Mouse (Mus musculus) macrophage (primary cell): ENCODE results near the gene Rcor2. TPM values are rescaled to one million over a fixed set of nuclear protein-coding genes. Genes with fewer than 3 reads are reported as not detected.

Experiments
- H3K27ac ChIP-seq: fragments of 350-480 bp; formaldehyde crosslinking; 2 replicates; pipeline ENCODE4 v1.9.0; 2021
- H3K36me3 ChIP-seq: fragments of 350-480 bp; formaldehyde crosslinking; 2 replicates; pipeline ENCODE4 v1.9.0; 2021; ENCODE audit errors: inconsistent target
- H3K4me3 ChIP-seq: fragments of 350-480 bp; formaldehyde crosslinking; 2 replicates; pipeline ENCODE4 v1.9.0; 2021; ENCODE audit errors: inconsistent target
- H3K79me2 ChIP-seq: fragments of 350-480 bp; formaldehyde crosslinking; 2 replicates; pipeline ENCODE4 v1.9.0; 2021; ENCODE audit errors: inconsistent target
- WGBS: methylation state at CpG from one replicate; pipeline ENCODE4 v1.1.7; 2026; ENCODE audit warnings: inconsistent platforms; ENCODE audit not compliant: missing documents; 5-methylcytosine and 5-hydroxymethylcytosine counted together
- polyA plus RNA-seq: library from polyadenylated mRNA; stranded (reverse); fragments of 250-400 nt; gene quantifications from 3 replicates; pipeline ENCODE4 v1.2.4, GENCODE M21; 2018; ENCODE audit warnings: inconsistent platforms

Rcor2 gene
- polyA plus RNA-seq, 1 experiment from 2014 or later = 0.52 TPM

- no peak overlapping the region for H3K27ac ChIP-seq
- whole genome bisulfite sequencing = 100% methylated on average over 4 of the region's 4 CpGs
- no peaks in the 10 kb centered on the region for H3K79me2 ChIP-seq
- H3K36me3 ChIP-seq = peaks cover 19% of the 10 kb centered on the region
- no peak overlapping the region for H3K4me3 ChIP-seq
Measured at GRCm38 (mm10) chr19:7273486-7273885, 6.4 kb downstream of the Rcor2 start.

GRCm38 (mm10) chr19:7274326-7274990 lies 7.3 kb downstream of the Rcor2 start:
- H3K79me2 ChIP-seq = no peaks in the 10 kb centered on the region
- H3K36me3 ChIP-seq = peaks cover 28% of the 10 kb centered on the region
- no peak overlapping the region for H3K4me3 ChIP-seq
- 40% methylated on average over 13 of the region's 13 CpGs for WGBS
- no peak overlapping the region for H3K27ac ChIP-seq

GRCm38 (mm10) chr19:7275131-7275789 lies 8.1 kb downstream of the Rcor2 start:
- Histone ChIP-seq H3K4me3 (no peak overlapping the region), H3K36me3 (peaks cover 36% of the 10 kb centered on the region), H3K79me2 (no peaks in the 10 kb centered on the region), H3K27ac (no peak overlapping the region)
- WGBS = 70% methylated on average over 7 of the region's 7 CpGs

- no peak overlapping the region for H3K4me3 ChIP-seq
- peaks cover 44% of the 10 kb centered on the region for H3K36me3 ChIP-seq
- WGBS = 74% methylated on average over 7 of the region's 7 CpGs
- no peaks in the 10 kb centered on the region for H3K79me2 ChIP-seq
- H3K27ac ChIP-seq = no peak overlapping the region
Measured at GRCm38 (mm10) chr19:7276053-7276659, 9.0 kb downstream of the Rcor2 start.

- WGBS = 83% methylated on average over 7 of the region's 7 CpGs
- H3K4me3 ChIP-seq = no peak overlapping the region
- peaks cover 45% of the 10 kb centered on the region for H3K36me3 ChIP-seq
- H3K27ac ChIP-seq = no peak overlapping the region
- no peaks in the 10 kb centered on the region for H3K79me2 ChIP-seq
Measured at GRCm38 (mm10) chr19:7276796-7277195, 9.7 kb downstream of the Rcor2 start.

- Histone ChIP-seq H3K27ac (no peak overlapping the region), H3K4me3 (no peak overlapping the region), H3K36me3 (peaks cover 60% of the 10 kb centered on the region), H3K79me2 (no peaks in the 10 kb centered on the region)
- 85% methylated on average over 6 of the region's 6 CpGs for WGBS
Measured at GRCm38 (mm10) chr19:7278200-7278906, 11.2 kb downstream of the Rcor2 start.

- H3K27ac ChIP-seq = no peak overlapping the region
- 84% methylated on average over 6 of the region's 6 CpGs for WGBS
- peaks cover 68% of the 10 kb centered on the region for H3K36me3 ChIP-seq
- H3K79me2 ChIP-seq = no peaks in the 10 kb centered on the region
- H3K4me3 ChIP-seq = no peak overlapping the region
Measured at GRCm38 (mm10) chr19:7279114-7279513, 12.0 kb downstream of the Rcor2 start.

- H3K27ac ChIP-seq = no peak overlapping the region
- WGBS = 92% methylated on average over 18 of the region's 18 CpGs
- H3K79me2 ChIP-seq = no peaks in the 10 kb centered on the region
- peaks cover 84% of the 10 kb centered on the region for H3K36me3 ChIP-seq
- H3K4me3 ChIP-seq = no peak overlapping the region
Measured at GRCm38 (mm10) chr19:7280557-7281330, 13.6 kb downstream of the Rcor2 start.

GRCm38 (mm10) chr19:7286563-7287315 lies 19.6 kb downstream of the Rcor2 start:
- 81% methylated on average over 12 of the region's 12 CpGs for WGBS
- peaks cover 61% of the 10 kb centered on the region for H3K36me3 ChIP-seq

GRCm38 (mm10) chr19:7288288-7288687 lies 21.2 kb downstream of the Rcor2 start:
- peaks cover 46% of the 10 kb centered on the region for H3K36me3 ChIP-seq
- H3K4me3 ChIP-seq = no peak overlapping the region
- H3K79me2 ChIP-seq = peaks cover 31% of the 10 kb centered on the region
- 100% methylated on average over 2 of the region's 3 CpGs for WGBS
- H3K27ac ChIP-seq = no peak overlapping the region

More at GRCm38 (mm10) chr19:7286563-7287315, 19.6 kb downstream of the Rcor2 start:
- H3K4me3 ChIP-seq = no peak overlapping the region
- H3K79me2 ChIP-seq = peaks cover 15% of the 10 kb centered on the region
- no peak overlapping the region for H3K27ac ChIP-seq

- Histone ChIP-seq H3K27ac (no peak overlapping the region), H3K79me2 (peaks cover 45% of the 10 kb centered on the region), H3K36me3 (peaks cover 31% of the 10 kb centered on the region), H3K4me3 (no peak overlapping the region)
- WGBS = 54% methylated on average over 2 of the region's 2 CpGs
Measured at GRCm38 (mm10) chr19:7289767-7290166, 22.6 kb downstream of the Rcor2 start.

GRCm38 (mm10) chr19:7291958-7292709 lies 25.0 kb downstream of the Rcor2 start:
- 83% methylated on average over 7 of the region's 7 CpGs for WGBS
- H3K27ac ChIP-seq = no peak overlapping the region
- peaks cover 8% of the 10 kb centered on the region for H3K36me3 ChIP-seq
- H3K4me3 ChIP-seq = no peak overlapping the region
- peaks cover 69% of the 10 kb centered on the region for H3K79me2 ChIP-seq
